Mouse (Mus musculus): ENCODE data around the gene Tmprss11a. TPM values are rescaled to one million over a fixed set of nuclear protein-coding genes. Genes with fewer than 3 reads are reported as not detected.

Tmprss11a gene
- polyA plus RNA-seq, 1 experiment from 2014 or later: 0.07 TPM

Other genes with a start within 250 kb of the Tmprss11a start
- not detected in 2 replicates for gene Tmprss11c, start 179.7 kb downstream of the Tmprss11a start, polyA plus RNA-seq (2014; fragmentation: Nextera tagmentation; extraction: Ambion mirVana)
- gene Tmprss11d, start 95.6 kb downstream of the Tmprss11a start, polyA plus RNA-seq (2014; fragmentation: Nextera tagmentation; extraction: Ambion mirVana): 0.12 TPM in 1 of 2 replicates, not detected in the other
- gene Tmprss11g, start 49.6 kb upstream of the Tmprss11a start, polyA plus RNA-seq (2014; fragmentation: Nextera tagmentation; extraction: Ambion mirVana): 0.07 TPM in 1 of 2 replicates, not detected in the other
- gene Tmprss11f, start 163.4 kb upstream of the Tmprss11a start, polyA plus RNA-seq (2014; fragmentation: Nextera tagmentation; extraction: Ambion mirVana): not detected in 2 replicates
- not detected in 2 replicates for gene Tmprss11b, start 207.4 kb upstream of the Tmprss11a start, polyA plus RNA-seq (2014; fragmentation: Nextera tagmentation; extraction: Ambion mirVana)

Measured in hindbrain, embryonic 14.5 days (tissue).